Mouse (Mus musculus) layer of hippocampus, postnatal 10 days (tissue): Measurements from ENCODE around the gene Adora1. TPM values are rescaled to one million over a fixed set of nuclear protein-coding genes. Genes with fewer than 3 reads are reported as not detected.
"Not testable (repeated sequence)": the region's sequence is repeated elsewhere in the genome, so short reads cannot be mapped to it uniquely, and the experiment has no call there.

Source experiments
- DNase-seq, 2 experiments: peaks; one replicate each; pipeline ENCODE4 v3.0.0; 2021; ENCODE audit warnings: low spot score in 2 of 2
- long read RNA-seq: library from polyadenylated mRNA; stranded (forward); transcript quantifications from one replicate; pipeline ENCODE4 v2.0.0, GENCODE M21; 2023
- total RNA-seq, 2 experiments: library from RNA; stranded (reverse); gene quantifications; 2 replicates each; pipeline ENCODE4 v1.2.3; 2021

Adora1 gene
- total RNA-seq: 100 to 1,000 TPM; 162 to 169 TPM
- long read RNA-seq, transcript Adora1-201 (2 exons, 3,625 nt): major isoform, 9 of 76 reads
- long read RNA-seq, partial matches to known transcripts: 0 of 76 reads
- long read RNA-seq, other reads (novel, unspliced or antisense): 67 of 76 reads

GRCm38 (mm10) chr1:134235391-134235921, at the start of gene Adora1:
Gene Adora1 (minus strand): TSS chr1:134235431.
- no peak for DNase-seq

GRCm38 (mm10) chr1:134283108-134283507, 47.9 kb upstream of the Adora1 start:
- no peak for DNase-seq

GRCm38 (mm10) chr1:134282342-134282741, 47.1 kb upstream of the Adora1 start:
- DNase-seq: no peak

- DNase-seq: no peak
These were observed 46.3 kb upstream of the Adora1 start for GRCm38 (mm10) chr1:134281563-134281962.

GRCm38 (mm10) chr1:134280174-134280573, 44.9 kb upstream of the Adora1 start:
- no peak for DNase-seq

GRCm38 (mm10) chr1:134276823-134277222, 41.6 kb upstream of the Adora1 start:
- DNase-seq: no peak

GRCm38 (mm10) chr1:134275616-134276464, 40.6 kb upstream of the Adora1 start:
- DNase-seq: peak; percentile 43 to 48

- DNase-seq: no peak
These were observed 39.3 kb upstream of the Adora1 start for GRCm38 (mm10) chr1:134274483-134274920.

GRCm38 (mm10) chr1:134273493-134274395, 38.5 kb upstream of the Adora1 start:
- peak; percentile 40 to 44 for DNase-seq

- DNase-seq: no peak
These were observed 37.6 kb upstream of the Adora1 start for GRCm38 (mm10) chr1:134272754-134273250.

- DNase-seq: no peak
These were observed 34.8 kb upstream of the Adora1 start for GRCm38 (mm10) chr1:134270026-134270425.

- no peak for DNase-seq
These were observed 30.6 kb upstream of the Adora1 start for GRCm38 (mm10) chr1:134265797-134266196.

GRCm38 (mm10) chr1:134264341-134264740, 29.1 kb upstream of the Adora1 start:
- no peak for DNase-seq

GRCm38 (mm10) chr1:134249681-134250080, 14.4 kb upstream of the Adora1 start:
- DNase-seq: not testable (repeated sequence)

- DNase-seq: peak in 1 of 2 experiments; percentile 18
These were observed 11.4 kb upstream of the Adora1 start for GRCm38 (mm10) chr1:134246590-134246989.

GRCm38 (mm10) chr1:134245004-134245717, 9.9 kb upstream of the Adora1 start:
- no peak for DNase-seq

GRCm38 (mm10) chr1:134243948-134244914, 9.0 kb upstream of the Adora1 start:
- peak; percentile 93 to 96 for DNase-seq

- DNase-seq: no peak
These were observed 8.3 kb upstream of the Adora1 start for GRCm38 (mm10) chr1:134243505-134243904.

- no peak for DNase-seq
These were observed 7.1 kb upstream of the Adora1 start for GRCm38 (mm10) chr1:134242286-134242685.
